Mouse (Mus musculus): ENCODE results near the gene Rep15.

Rep15 gene

DNA sequence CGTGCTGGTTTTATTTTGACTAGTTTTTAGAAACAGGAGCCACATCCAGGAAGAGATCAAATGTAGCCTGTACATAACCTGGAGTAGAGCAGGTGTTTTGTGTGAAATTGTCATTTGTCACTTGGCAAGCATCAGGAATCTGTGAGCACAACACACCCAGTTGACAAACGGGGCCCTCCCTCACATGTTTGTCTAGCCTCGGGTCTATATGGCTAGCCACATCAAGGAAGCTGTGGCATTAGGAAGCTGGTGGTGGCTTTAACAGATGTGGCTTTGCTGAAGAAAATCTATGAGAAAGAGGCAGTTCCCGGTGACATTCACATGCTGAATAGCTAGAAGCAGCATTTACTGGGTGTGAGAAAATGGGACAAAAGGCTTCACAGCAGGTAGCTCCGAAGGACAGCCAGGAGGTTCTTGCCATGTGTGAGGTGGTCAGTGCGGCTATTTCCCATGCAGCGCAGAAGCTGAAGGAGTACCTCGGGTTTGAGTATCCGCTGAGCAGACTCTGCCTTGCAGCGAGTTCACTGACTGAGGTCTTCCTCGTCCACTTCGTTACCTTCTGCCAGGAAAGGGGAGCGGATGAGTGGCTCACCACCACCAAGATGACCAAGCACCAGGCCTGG lies at the start of gene Rep15:
Rep15 (plus strand) TSS at position 282 of the 623 bp plus-strand sequence.
- no peak for DNase-seq

DNA sequence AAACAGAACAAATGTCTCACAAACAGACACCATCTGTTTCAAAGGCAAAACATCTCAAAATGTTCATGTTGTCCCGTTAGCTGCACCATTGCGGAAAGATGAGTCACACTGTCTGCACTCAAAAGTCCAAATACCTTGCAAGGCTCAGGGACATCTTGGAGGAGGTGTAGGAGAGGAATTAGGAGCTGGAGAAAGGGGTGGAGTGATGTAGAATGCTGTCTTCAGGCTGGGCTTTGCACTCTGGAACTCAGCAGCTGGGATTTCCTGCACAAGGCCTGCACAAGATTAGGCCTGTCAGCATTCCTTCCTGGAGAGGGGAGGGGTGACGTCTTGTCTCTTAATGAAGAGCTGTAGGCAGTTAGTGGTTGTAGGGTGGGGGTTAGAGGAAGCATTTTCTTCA lies 47.8 kb upstream of the Rep15 start:
- DNase-seq: no peak

DNA sequence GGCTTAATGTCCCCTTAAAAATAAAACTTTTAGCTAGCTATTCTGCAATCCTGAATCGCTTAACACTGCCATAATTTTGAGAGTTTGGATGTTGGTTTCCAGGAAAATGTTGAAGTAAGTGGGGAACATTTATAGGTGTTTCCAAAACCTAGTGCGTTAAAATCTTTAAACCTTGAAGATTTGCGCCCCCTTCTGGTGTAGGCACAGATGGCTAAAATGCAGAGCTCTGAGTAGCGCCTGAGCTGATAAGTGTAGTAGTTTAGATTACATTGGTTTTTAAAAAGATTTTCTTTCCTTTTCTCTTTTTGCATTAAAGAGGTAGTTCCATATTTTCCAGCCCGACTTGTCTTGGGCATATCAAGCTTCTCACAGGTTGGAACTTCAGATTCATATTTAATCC lies 38.1 kb upstream of the Rep15 start:
- peak; percentile 75 for DNase-seq

DNA sequence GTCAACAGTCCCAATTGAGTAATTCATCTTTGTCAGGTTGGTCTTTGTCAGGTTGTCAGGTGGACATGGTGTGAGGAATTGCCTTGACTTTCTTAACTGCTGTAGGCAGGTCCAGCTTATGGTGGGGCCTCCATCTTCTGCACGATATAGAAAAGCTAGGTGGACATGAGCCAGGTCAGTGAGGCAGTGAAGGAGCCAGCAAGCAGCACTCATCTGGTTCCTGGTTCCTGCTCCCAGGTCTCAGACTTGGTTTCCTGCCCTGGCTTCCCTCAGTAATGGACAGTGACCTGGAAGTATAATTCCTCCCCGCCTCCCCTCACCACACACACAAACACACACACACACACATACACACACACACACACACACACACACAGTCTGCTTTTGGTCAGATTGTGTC lies 37.0 kb upstream of the Rep15 start:
- DNase-seq: no peak

DNA sequence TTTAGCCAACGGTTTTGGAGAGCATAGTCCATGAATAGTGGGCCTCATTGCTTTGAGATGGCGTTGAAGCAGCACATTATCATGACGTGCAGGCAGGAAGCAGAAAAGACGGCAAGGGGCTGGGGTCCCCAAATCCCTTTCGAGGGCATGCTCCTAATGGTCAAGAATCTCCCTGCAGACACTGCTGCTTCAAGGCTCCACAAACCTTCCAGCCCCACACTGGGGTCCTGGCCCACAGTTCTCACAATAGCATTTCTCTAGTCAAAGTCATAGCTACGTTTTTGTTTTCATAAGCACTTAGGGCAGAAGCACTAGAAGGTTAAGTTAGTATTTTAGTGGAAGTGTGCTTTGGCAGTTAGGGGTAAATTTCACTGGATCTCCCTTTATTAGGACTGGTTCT lies 36.5 kb upstream of the Rep15 start:
- no peak for DNase-seq

DNA sequence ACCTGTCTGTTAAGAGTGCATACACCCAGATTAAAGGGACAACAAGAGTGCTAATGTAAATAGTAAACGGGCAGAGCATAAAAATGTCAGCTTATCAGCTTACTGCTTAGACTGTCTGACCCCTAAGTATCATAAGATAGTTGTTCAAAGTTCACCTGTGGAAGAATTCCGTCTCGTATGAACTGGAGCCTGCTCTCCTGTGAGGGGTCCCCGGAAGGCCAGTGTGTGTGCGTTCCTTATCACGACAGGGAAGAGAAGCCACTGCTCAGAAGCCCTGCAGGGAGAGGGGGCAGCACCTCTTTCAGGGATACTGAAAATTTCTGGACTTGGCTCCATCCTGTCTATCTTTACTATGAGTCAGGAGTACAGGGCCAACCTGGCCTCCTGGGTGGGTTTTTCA lies 35.4 kb upstream of the Rep15 start:
- no peak for DNase-seq

DNA sequence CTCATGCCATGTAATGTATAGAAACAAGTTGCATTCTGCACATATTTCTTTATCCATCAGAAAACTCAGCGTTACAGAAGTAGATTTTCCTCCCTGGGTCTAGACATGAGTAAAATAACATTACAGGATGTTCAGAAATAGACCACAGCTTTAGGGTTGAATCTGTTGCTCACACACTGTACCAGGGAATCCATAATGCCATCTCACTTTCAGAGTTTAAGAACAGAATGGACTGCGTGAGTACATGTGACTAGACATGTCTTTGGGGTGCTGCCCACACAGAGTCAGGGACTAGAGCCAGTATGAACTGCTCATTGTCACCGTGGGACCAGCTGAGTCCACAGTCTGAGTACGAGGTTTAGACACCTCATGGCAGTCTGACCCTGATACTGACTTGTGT lies 33.7 kb upstream of the Rep15 start:
- DNase-seq: no peak

DNA sequence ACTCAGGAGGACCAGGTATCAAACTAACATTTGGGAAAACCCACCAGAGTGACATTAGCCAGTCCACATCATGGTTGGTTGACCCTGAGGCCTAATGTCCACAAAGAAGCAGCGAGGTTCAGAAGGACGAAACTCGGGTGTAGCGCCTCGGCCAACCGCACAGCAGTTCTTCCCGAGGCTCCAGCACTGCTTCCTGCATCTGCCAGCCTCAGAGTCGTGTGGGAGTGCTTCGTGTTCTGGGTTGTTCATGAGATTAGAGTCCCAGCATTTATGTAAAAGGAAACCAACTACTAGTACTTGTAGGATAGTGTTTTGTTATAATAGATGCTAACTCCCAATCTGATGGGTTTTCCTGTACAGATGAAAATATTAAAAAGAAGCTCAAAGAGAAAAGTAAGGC lies 33.1 kb upstream of the Rep15 start:
- no peak for DNase-seq

DNA sequence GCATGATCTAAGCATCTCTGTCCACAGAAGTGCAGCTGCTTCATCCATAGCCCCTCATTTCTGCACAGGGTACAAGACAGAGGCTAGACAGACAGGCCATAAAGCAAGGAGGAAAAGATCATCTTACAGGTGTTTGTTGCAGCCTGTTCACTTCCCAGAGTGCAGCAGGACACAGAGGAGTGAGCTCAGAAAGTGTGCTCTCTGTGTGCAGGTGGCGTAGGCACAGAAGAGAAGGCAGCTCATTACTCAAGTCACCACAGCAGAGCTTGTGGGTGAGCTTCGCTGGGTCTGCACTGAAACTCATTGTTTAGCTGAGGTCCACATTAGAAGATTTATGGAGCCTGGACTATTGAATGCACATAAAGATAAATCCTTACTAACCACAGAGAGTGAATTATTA lies 32.6 kb upstream of the Rep15 start:
- DNase-seq: no peak

DNA sequence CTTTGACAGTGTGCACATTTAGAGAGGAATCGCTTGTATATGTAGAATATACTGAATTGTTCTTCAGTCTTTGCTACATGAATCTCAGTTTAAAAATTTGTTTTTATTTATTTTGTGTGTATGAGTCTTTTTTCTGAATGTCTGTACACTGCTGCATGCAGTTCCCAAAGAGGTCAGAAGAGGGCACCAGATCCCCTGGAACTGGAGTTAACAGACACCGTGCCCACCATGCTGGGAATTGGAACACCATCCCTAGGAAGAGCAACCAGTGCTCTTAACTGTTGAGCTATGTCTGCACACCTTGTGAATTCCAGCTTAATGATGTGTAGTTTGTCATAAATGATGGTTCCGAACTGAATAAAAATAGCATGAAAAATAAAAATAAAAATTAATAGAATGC lies 24.2 kb upstream of the Rep15 start:
- peak; percentile 60 for DNase-seq

DNA sequence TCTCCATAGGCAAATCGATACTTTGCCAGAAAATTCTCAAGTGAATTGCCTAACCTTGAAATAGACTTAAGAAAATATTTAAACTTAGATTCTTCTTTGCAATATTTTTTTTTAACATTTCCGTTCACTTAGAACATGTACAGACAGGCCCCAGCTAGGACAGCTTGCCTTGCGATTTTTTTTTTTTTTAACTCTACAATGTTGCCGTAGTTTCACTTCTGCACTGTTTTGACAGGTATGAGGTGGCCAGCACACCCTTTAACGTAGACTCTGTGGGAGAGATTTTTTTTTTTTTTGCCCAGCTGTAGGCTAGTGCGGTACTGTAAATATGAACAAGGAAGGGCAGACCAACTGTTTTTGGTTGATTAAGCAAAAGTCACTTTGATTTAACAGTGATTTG lies 22.0 kb upstream of the Rep15 start:
- no peak for DNase-seq

DNA sequence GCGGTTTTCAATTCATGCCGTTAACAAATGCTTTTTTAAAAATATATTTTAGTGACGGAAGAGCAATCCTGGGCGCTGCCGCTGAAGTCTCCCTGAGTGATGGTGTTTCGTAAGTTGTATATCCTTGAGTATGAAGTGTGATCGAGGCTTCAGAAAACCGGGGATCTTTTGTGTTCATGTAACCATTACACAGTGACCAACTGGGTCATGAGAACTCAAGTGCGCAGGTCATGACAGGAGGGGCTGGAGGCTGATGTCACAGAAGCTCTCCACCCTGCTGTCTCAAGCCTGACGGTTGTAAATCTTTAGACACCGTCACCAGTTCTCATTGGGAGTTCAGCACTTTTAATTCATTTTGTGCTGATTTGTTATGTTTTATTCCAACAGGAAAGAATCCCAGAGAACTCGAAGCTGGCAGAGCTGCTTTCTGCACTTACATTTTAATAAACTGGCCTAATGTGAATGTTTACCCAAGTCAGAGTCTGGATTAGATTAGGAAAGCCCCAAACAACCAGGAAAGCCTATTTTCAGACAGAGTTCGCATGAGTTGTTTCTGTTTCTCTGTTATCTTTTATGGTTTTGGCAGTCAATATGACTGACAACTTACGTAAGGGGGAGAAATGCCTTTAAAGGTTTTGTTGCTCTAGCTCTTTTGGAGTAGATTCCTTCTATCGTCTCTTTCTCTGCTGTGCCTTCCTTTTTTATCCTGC lies 21.4 kb upstream of the Rep15 start:
- no peak for DNase-seq

DNA sequence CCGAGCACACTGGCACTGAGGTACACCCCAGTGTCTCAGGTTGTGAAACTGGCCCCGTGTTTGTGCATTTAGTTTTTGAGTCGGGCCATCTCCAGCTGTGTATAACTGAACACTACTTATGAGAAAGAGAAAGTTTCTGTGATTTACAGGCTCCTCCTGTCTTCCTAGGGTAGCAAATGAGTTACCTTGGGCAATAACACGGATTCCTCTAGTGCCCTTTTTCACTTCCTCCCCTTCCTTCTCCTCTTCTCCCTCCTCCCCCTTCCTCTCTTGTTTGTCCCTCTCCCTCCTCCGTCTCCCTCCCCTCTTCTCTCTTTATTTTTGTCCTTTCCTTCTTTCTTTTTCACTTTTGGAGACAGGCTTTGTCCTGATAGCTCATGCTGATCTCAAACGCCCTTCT lies 20.8 kb upstream of the Rep15 start:
- no peak for DNase-seq

DNA sequence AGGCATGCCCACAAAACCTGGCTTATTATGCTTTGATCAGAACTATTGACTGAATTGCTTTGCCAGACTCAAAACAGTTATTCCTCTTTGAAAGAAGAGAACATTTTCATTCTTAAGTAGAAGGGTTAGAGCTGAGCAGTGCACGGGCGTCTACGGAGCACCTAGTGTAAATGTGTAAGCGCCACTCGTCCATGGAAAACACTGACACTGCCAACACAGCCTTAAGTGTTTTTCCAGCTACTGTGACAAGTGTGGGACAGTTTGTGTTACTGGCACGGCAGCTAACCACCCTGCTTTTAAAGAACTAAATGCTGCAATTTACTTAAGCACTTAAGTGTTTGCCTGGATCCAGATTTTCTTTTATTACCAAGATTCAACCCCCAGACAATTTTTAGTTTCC lies 20.4 kb upstream of the Rep15 start:
- no peak for DNase-seq

DNA sequence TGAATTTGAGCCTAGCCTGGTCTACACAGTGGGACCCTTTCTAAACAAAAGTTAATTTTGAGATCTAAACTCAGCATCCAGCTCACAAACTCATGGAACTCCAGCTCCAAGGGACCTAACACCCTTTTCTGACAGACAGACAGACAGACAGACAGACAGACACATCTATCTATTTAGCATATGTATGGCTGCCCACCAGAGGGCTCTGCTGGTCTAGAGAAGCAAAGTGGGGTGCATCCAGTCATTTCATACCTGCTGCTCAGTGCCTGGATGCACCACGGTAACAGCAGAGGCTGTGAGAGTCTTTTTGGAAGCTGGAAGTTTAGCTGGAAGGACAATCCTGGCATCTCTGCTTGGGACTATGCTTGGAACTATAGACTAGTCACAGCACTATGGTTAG lies 18.8 kb upstream of the Rep15 start:
- DNase-seq: no peak

DNA sequence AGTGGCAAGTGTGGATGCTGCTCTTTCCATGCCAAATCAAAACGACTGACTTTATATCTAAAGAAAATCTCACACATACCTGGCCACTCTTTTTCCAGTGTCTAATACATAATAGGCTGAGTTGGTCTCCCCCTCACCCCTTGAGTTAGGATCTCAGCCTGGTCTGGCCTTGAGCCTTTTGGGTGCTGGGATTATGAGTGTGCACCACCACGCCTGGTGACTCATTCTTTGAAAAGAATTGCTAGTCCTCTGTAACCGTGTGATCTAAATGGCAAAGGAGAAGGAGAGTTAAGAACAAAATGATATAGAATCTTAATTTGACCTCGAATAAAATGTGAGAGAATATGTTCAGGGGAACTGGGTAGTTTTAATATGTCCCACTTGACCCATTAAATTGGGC lies 14.5 kb upstream of the Rep15 start:
- DNase-seq: no peak

DNA sequence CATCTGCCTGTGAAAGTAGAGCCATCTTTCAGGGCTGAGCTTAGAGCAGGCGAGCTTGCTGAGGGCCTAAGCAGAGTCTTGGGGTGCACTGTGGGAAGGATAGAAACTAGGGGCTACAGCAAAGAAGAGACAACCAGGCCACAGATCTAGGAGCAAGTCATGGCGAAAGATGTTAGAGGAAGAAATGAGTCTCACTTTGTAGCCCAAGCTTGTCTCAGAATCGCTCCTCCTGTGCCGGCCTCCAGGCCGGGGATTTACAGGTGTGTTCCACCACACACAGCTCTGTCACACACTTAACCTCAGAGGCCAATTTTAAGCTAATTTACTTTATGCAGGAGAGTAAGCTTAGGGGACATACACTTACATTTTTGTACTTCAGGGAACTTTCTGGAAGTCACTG lies 14.0 kb upstream of the Rep15 start:
- DNase-seq: no peak

DNA sequence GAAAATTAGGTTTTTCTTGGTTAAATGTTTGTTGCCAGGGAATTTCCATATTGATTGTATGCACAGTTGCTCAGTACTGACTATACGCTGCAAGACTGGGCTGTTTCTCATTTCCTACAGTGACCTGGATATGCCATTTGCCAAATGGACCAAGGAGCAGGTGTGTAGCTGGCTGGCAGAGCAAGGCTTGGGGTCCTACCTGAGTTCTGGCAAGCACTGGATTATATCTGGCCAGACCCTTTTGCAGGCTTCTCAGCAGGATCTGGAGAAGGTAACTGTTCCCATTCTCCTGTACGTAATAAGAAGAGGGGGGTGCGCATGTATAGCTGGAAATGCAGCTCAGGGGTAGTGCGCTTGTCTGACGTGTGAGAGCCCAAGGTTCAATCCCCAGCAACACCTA lies 11.2 kb upstream of the Rep15 start:
- DNase-seq: no peak

DNA sequence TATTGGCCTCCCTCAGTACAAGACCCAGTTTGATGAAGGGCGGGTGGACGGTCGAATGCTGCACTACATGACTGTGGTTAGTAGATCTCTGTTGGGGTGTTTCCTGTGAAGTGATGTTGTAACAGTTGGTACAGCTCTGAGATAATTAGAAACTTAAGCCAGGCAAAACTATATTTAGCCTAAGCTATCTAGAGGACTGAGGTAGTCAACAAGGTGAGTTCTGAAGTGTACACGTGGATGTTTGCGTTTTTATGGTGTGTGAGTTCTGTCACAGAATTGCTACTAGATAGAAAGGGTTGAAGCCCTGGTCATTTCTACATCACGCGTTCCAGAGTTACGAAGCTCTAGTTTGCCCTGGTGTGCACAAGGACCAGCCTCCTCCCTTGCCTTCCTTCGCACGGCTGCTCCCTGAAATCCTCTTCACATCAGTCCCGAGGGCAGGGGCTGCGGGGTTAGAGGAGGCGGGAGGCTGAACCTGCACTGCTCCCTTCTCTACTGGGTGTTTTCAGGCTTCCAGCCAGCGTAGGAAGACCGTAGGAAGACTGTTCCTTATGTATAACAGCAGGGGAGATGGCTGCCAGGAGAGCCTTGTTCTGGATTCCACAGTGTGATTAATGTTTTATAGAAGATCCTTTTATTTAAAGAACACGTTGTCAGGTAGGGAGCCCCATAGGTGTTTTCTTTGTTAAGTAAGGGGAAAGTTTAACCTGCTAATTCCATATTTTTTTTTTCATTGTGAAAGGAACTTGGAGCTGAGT lies 9.8 kb upstream of the Rep15 start:
- DNase-seq: no peak

DNA sequence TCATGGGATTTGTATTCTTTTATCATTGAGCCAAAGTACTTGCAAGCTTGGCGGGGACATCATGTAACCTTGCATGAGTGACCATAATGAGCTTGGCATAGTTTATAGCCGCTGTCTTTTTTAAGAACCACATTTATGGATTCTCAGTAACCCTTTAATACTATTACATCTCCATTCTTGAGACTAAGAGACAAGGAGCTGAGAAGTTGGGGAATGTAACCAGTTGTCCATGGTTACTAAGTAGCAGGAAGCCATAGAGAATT lies 9.3 kb upstream of the Rep15 start:
- no peak for DNase-seq

DNA sequence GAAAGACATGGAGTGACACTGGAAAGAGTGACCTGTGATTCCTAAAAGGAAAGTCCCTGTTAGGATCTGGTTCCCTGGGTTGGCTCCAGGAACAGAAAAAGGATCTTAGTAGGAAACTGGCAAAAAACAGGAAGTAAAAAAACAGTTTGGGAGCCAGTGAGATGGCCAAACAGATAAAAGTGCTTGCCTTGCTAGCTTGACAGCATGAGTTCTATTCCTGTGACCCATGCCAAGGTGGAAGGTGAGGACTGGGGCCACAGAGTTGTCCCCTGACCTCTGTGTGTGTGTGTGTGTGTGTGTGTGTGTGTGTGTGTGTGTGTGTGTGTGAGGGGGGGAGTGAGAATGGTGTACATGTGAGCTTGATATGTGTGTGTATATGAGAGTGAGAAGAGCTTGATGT lies 8.8 kb upstream of the Rep15 start:
- DNase-seq: no peak

DNA sequence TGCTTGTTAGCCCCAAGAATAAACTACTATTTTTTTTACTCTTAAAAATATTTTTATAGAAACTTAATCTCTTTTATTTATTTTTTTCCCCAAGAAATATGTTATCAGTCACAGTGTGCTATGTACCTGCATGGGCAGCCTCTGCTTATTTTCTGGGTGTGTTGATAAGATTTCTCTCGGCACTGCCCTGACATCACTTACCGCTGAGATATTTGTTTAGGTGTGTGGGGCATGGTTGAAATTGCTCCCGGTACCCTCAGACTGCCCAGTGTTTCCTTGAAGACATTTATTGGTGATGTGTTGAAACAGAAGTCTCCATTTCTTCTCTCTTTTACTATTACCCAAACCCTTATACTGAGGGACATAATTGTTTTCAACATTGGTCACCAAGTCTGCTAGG lies 7.6 kb upstream of the Rep15 start:
- DNase-seq: no peak

DNA sequence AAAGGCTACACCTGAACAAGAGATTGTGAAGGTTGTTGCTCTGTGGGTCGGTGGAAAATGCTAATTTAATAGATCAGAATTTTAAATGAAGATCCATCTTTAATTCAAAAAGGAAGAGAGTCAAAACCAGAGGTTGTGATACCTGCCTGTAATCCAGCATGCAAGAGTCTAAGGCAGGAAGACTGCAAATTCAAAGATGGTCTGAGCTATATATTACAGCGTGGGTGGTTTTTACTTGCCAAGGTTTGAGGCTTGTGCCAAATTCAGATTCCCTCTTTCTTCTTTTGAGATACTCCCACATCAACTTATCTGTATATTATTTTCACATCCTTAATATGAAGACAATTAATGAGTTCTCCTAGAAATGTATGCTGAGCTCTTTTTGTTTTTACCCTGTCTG lies 4.0 kb upstream of the Rep15 start:
- DNase-seq: no peak

DNA sequence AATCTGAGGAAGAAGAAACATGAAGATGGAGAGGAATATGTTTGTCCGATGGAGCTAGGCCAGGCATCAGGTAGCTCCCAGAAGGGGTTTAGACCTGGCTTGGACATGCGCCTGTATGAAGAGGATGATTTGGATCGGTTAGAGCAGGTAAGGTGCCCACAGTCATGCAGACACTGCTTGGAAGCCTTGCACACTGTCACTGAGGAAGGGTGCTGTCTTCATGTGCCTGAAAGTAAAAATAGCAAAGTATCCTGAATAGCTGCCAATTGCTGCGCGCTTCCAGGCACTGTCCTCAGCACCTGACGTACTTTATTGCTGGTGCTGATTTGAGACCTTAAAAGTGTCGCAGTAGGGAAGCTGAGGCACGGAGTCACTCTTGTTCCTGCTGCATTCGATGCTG lies 2.8 kb upstream of the Rep15 start:
- DNase-seq: no peak

Data from lung, postnatal 10 days (tissue).